Mouse (Mus musculus): ENCODE measurements around the gene Pphln1. TPM values are rescaled to one million over a fixed set of nuclear protein-coding genes. Genes with fewer than 3 reads are reported as not detected.

Gene Pphln1
- polyA plus RNA-seq, 1 experiment from 2014 or later: 32.4 TPM

DNA sequence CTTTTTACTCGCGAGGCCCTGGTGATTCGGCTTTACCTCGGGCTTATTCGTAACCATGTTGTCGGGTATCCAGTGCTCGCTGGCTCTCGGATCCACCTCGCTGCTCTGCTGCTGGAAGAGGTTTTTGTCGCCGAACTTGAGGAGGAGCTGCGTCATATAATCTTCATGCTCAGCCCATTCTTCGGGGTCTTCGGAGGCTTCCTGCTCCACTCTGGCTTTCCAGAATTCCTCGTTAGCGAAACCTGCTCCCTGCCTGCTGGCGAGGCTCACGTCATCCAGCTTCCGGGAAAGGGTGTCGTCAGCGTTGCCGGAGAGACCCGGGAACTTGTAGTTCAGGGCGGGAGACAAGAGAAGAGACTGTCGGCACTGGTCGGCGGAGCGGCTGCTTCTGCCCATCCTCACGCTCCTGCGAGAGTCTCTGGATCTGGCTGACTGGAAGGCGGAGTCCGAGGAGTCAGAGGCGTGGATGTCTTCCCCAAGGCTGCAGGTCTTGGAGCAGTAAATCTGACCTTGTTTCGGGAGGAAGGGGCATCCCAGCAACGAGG is 105.1 kb downstream of the Pphln1 start:
- ATAC-seq (replicated peaks; ENCODE audit: low FRiP score, low read depth) (no peak), DNase-seq (ENCODE audit: low spot score) (no peak)
- Histone ChIP-seq H3K4me1 (replicated peaks; ENCODE audit: insufficient read depth, low read length) (no peaks in the 10 kb centered on the region), H3K9me3 (replicated peaks; ENCODE audit: low read length) (no peaks in the 10 kb centered on the region), H3K4me3 (replicated peaks; ENCODE audit: low read depth, low read length) (no peak overlapping the region), H3K27me3 (ENCODE audit: insufficient read depth, low read length) (no peaks in the 10 kb centered on the region), H3K9ac (ENCODE audit: low read depth, low read length) (no peak overlapping the region), H3K27ac (no peak overlapping the region), H3K36me3 (ENCODE audit: insufficient read depth, low read length) (peaks cover 70% of the 10 kb centered on the region), H3K4me2 (ENCODE audit: low read length) (no peak overlapping the region)
- WGBS: 94% methylated on average over 35 of the region's 35 CpGs
- TF ChIP-seq CTCF (IDR thresholded peaks at IDR 0.05; ENCODE audit: low read depth): no peak

DNA sequence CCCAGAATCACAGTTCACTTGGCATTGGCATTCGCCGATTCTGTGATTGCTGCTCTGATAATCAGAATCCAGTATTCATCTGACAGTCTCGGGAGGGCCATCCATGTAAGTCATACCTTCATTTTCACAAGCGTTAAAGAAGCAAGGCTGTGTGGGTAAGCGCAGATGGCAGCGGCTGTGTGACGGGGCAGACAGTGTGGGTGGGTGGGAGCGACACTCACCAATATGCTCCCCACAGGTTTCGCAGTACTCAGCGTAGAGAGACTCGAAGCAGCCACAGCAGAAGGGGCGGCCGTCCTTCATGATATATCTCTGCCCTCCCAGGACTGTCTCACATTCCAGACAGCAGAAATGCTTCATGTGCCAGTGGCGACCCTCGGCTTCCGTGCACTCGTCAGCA is 106.7 kb downstream of the Pphln1 start:
- peaks cover 71% of the 10 kb centered on the region for H3K36me3 ChIP-seq (ENCODE audit: insufficient read depth, low read length)
- no peak overlapping the region for H3K27ac ChIP-seq
- H3K27me3 ChIP-seq (ENCODE audit: insufficient read depth, low read length): no peaks in the 10 kb centered on the region
- WGBS: 97% methylated on average over 17 of the region's 17 CpGs
- no peak for ATAC-seq (replicated peaks; ENCODE audit: low FRiP score, low read depth)
- no peaks in the 10 kb centered on the region for H3K4me1 ChIP-seq (replicated peaks; ENCODE audit: insufficient read depth, low read length)
- no peak overlapping the region for H3K9ac ChIP-seq (ENCODE audit: low read depth, low read length)
- DNase-seq (ENCODE audit: low spot score): no peak
- H3K4me2 ChIP-seq (ENCODE audit: low read length): no peak overlapping the region
- H3K9me3 ChIP-seq (replicated peaks; ENCODE audit: low read length): no peaks in the 10 kb centered on the region
- H3K4me3 ChIP-seq (replicated peaks; ENCODE audit: low read depth, low read length): no peak overlapping the region
- no peak for TF ChIP-seq CTCF (IDR thresholded peaks at IDR 0.05; ENCODE audit: low read depth)

DNA sequence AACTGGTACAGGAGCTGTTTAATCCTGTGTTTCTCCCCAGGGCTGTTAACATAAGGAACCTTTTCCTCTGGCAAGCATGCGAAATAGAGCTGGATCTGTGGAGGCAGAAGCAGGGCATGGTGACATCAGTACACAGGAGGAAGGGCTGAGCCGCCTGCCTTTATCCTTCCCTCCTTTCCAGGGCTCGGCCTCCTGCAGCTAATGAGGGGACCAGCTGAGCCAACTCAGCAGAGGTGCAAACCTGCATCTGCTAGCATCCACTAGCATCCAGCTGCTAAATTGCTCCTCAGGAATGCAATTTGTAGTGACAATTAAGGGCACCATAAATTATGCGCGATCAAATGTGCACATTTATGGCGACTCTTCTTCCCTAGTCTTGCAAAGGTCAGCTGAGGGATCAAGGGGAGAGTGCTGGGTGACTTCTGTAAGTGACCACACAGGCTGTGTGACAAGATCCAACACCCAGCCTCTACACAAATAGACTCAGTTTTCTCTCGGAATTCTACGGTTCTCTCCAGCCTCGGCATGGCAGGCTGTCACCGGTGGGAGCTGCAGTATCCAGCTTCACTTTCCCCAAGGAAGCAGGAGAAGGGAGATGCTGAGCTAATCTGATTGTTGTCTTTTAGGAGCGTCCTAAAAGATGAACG is 112.7 kb downstream of the Pphln1 start:
- Histone ChIP-seq H3K4me3 (replicated peaks; ENCODE audit: low read depth, low read length) (no peak overlapping the region), H3K9ac (ENCODE audit: low read depth, low read length) (no peak overlapping the region), H3K27me3 (ENCODE audit: insufficient read depth, low read length) (no peaks in the 10 kb centered on the region), H3K36me3 (ENCODE audit: insufficient read depth, low read length) (peaks cover 26% of the 10 kb centered on the region), H3K4me2 (ENCODE audit: low read length) (no peak overlapping the region), H3K4me1 (replicated peaks; ENCODE audit: insufficient read depth, low read length) (0 out of 2 replicates have a peak, but pooled peaks cover 3% of the 10 kb centered on the region), H3K9me3 (replicated peaks; ENCODE audit: low read length) (no peaks in the 10 kb centered on the region), H3K27ac (no peak overlapping the region)
- 29% methylated on average over 12 of the region's 12 CpGs for WGBS
- ATAC-seq (replicated peaks; ENCODE audit: low FRiP score, low read depth): no peak; the same call in 1 of the 2 replicates
- peak; percentile 76 for DNase-seq (ENCODE audit: low spot score)
- no peak for TF ChIP-seq CTCF (IDR thresholded peaks at IDR 0.05; ENCODE audit: low read depth)

DNA sequence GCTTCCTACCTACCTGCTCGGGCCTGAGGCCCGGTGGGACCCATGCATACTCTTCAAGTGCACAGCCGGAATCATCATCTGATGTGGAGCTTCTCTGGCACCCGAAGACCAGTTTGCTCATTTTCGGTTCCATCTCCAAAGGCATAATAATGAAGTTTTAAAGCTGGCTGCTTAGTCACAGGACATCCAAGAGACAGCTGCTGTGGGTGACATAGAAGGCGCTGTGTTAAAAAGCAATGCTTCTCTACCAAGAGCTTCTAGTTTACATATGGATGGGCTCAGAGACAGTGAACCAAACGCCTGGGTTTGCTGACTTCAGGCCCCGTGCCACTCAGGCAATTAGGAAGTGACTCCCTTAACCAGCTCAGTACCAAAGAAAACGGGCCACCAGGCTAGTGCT is 114.3 kb downstream of the Pphln1 start:
- 48% methylated on average over 9 of the region's 9 CpGs for WGBS
- peaks cover 3% of the 10 kb centered on the region; the same call in 1 of the 2 replicates for H3K4me1 ChIP-seq (replicated peaks; ENCODE audit: insufficient read depth, low read length)
- TF ChIP-seq CTCF (IDR thresholded peaks at IDR 0.05; ENCODE audit: low read depth): no peak
- no peak overlapping the region for H3K4me2 ChIP-seq (ENCODE audit: low read length)
- no peaks in the 10 kb centered on the region for H3K9me3 ChIP-seq (replicated peaks; ENCODE audit: low read length)
- H3K27ac ChIP-seq: no peak overlapping the region
- ATAC-seq (replicated peaks; ENCODE audit: low FRiP score, low read depth) (no peak), DNase-seq (ENCODE audit: low spot score) (no peak)
- no peaks in the 10 kb centered on the region for H3K27me3 ChIP-seq (ENCODE audit: insufficient read depth, low read length)
- H3K36me3 ChIP-seq (ENCODE audit: insufficient read depth, low read length): peaks cover 19% of the 10 kb centered on the region
- no peak overlapping the region for H3K4me3 ChIP-seq (replicated peaks; ENCODE audit: low read depth, low read length)
- H3K9ac ChIP-seq (ENCODE audit: low read depth, low read length): no peak overlapping the region

DNA sequence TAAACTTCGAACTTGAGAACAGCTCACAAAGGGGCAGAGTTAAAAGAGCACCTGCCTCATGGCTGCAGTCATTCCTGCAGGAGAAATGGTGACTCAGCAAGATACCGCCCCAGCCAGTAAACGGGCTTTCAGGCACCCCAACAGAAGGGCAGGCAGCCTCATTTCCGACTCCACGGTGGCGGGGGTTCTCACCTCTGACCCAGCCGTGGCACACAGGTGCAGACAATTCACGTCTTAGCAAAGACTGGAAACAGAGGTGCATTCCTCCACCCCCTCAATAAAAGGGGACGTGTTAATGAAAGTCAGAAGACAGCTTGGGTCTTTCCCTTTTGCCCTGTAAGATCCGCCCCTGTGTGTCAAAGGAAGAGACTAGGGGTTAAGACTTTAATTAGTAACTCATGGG is 115.8 kb downstream of the Pphln1 start:
- Histone ChIP-seq H3K4me2 (ENCODE audit: low read length) (peak overlapping the region; percentile 44), H3K9me3 (replicated peaks; ENCODE audit: low read length) (no peaks in the 10 kb centered on the region), H3K27ac (peak overlapping the region; percentile 76), H3K36me3 (ENCODE audit: insufficient read depth, low read length) (peaks cover 4% of the 10 kb centered on the region), H3K9ac (ENCODE audit: low read depth, low read length) (no peak overlapping the region), H3K27me3 (ENCODE audit: insufficient read depth, low read length) (no peaks in the 10 kb centered on the region), H3K4me3 (replicated peaks; ENCODE audit: low read depth, low read length) (0 out of 2 replicates have a peak overlapping the region, but pooled peaks have one; percentile 22), H3K4me1 (replicated peaks; ENCODE audit: insufficient read depth, low read length) (peaks cover 3% of the 10 kb centered on the region; the same call in 1 of the 2 replicates)
- 15% methylated on average over 10 of the region's 10 CpGs for WGBS
- no peak for TF ChIP-seq CTCF (IDR thresholded peaks at IDR 0.05; ENCODE audit: low read depth)
- peak; percentile 35 for DNase-seq (ENCODE audit: low spot score)
- peak; percentile 57 for ATAC-seq (replicated peaks; ENCODE audit: low FRiP score, low read depth)

DNA sequence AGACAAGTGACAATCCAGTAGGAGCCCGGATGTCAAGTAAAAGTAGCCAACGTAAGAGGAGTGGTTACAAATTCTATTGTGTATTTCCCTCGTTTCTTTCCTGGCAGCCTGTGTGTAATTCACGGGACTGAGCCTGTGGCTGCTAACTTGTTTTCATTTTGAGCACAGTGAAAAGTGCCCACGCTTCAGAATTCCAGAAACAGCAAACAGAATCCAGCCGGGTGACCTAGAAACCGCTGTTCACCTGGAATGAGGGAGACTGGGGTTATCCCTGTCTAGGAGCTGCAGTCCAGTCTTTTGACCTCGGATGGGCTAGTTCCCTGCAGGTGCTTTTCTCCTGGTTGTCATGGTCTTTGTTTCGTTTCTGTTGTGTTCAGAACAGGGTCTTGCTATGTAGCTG is 117.2 kb downstream of the Pphln1 start:
- ATAC-seq (replicated peaks; ENCODE audit: low FRiP score, low read depth): no peak
- Histone ChIP-seq H3K4me3 (replicated peaks; ENCODE audit: low read depth, low read length) (no peak overlapping the region), H3K27me3 (ENCODE audit: insufficient read depth, low read length) (no peaks in the 10 kb centered on the region), H3K4me1 (replicated peaks; ENCODE audit: insufficient read depth, low read length) (peaks cover 10% of the 10 kb centered on the region), H3K27ac (0 out of 2 replicates have a peak overlapping the region, but pooled peaks have one; percentile 36), H3K36me3 (ENCODE audit: insufficient read depth, low read length) (no peaks in the 10 kb centered on the region), H3K9ac (ENCODE audit: low read depth, low read length) (no peak overlapping the region), H3K4me2 (ENCODE audit: low read length) (0 out of 2 replicates have a peak overlapping the region, but pooled peaks have one; percentile 4), H3K9me3 (replicated peaks; ENCODE audit: low read length) (no peaks in the 10 kb centered on the region)
- TF ChIP-seq CTCF (IDR thresholded peaks at IDR 0.05; ENCODE audit: low read depth): no peak
- 58% methylated on average over 9 of the region's 9 CpGs for WGBS
- no peak for DNase-seq (ENCODE audit: low spot score)

Measured in kidney, postnatal 0 days (tissue).